Mouse (Mus musculus) limb, embryonic 14.5 days (tissue): Measurements from ENCODE around the gene Taldo1. TPM values are rescaled to one million over a fixed set of nuclear protein-coding genes. Genes with fewer than 3 reads are reported as not detected.

Experiments used
- ATAC-seq: fragments of 200-750 bp; cut with Nextera tagmentation; 2 replicates; pipeline ENCODE4 v1.8.0; 2017; ENCODE audit warnings: low read depth, moderate number of reproducible peaks, moderate TSS enrichment; ENCODE audit not compliant: low FRiP score
- DNase-seq: peaks from one replicate; pipeline ENCODE4 v3.0.0-alpha.2; 2015; ENCODE audit warnings: low spot score
- H3K27ac ChIP-seq: fragments of 300-500 bp; sonication (generic); replicated peaks from 2 replicates; pipeline ENCODE4 v1.5.1; 2014; ENCODE audit warnings: low read depth, mild to moderate bottlenecking, low read length, moderate library complexity, mixed read lengths
- H3K27me3 ChIP-seq: fragments of 300-500 bp; sonication (generic); 2 replicates; pipeline ENCODE4 v1.6.1; 2014; ENCODE audit warnings: low read length, mixed read lengths; ENCODE audit not compliant: control insufficient read depth, insufficient read depth
- H3K36me3 ChIP-seq: fragments of 300-500 bp; sonication (generic); 2 replicates; pipeline ENCODE4 v1.6.1; 2014; ENCODE audit warnings: mild to moderate bottlenecking, low read length, moderate library complexity, mixed read lengths; ENCODE audit not compliant: control insufficient read depth, insufficient read depth
- H3K4me1 ChIP-seq: fragments of 300-500 bp; sonication (generic); 2 replicates; pipeline ENCODE4 v1.6.1; 2014; ENCODE audit warnings: antibody characterized with exemption, low read length, mixed read lengths; ENCODE audit not compliant: control insufficient read depth, insufficient read depth
- H3K4me2 ChIP-seq: fragments of 300-500 bp; sonication (generic); replicated peaks from 2 replicates; pipeline ENCODE4 v1.6.1; 2014; ENCODE audit warnings: low read depth, mild to moderate bottlenecking, low read length, moderate library complexity; ENCODE audit not compliant: severe bottlenecking
- H3K4me3 ChIP-seq: fragments of 300-500 bp; sonication (generic); replicated peaks from 2 replicates; pipeline ENCODE4 v1.5.1; 2014; ENCODE audit warnings: low read length
- H3K9ac ChIP-seq: fragments of 300-500 bp; sonication (generic); 2 replicates; pipeline ENCODE4 v1.6.1; 2014; ENCODE audit warnings: mild to moderate bottlenecking, low read depth, low read length, moderate library complexity; ENCODE audit not compliant: severe bottlenecking
- H3K9me3 ChIP-seq: fragments of 300-500 bp; sonication (generic); 2 replicates; pipeline ENCODE4 v1.6.1; 2016; ENCODE audit warnings: low read length; ENCODE audit not compliant: control insufficient read depth
- POLR2A ChIP-seq: fragments of 200-500 bp; IDR thresholded peaks from 2 replicates; pipeline ENCODE4 v1.8.0; 2012; ENCODE audit warnings: inconsistent platforms, mild to moderate bottlenecking, moderate library complexity, borderline replicate concordance; ENCODE audit not compliant: insufficient read depth, insufficient read length; ENCODE audit errors: extremely low read depth
- WGBS: fragments of 180-500 bp; shearing (Covaris S2); extraction: QIAGEN DNeasy Blood & Tissue Kit; methylation state at CpG from one replicate; pipeline ENCODE4 v1.1.7; 2014; 5-methylcytosine and 5-hydroxymethylcytosine counted together
- polyA plus RNA-seq, 2 experiments: library from polyadenylated mRNA; depleted of rRNA in 1 of 2; stranded (reverse) in 1 of 2; unstranded in 1 of 2; fragments of >200 nt; fragmentation: Nextera tagmentation in 1 of 2; extraction: Ambion mirVana in 1 of 2; gene quantifications; 2 replicates each; pipeline versions ENCODE4 v1.2.1 to v1.2.3; 2012 to 2014

The Taldo1 gene
- polyA plus RNA-seq, 2 experiments, result 188 to 238 TPM

GRCm38 (mm10) chr7:141439140-141439679 lies 47.2 kb downstream of the Taldo1 start:
- peaks cover 35% of the 10 kb centered on the region for H3K4me1 ChIP-seq

GRCm38 (mm10) chr7:141439811-141440210 lies 47.8 kb downstream of the Taldo1 start:
- 93% methylated on average over 11 of the region's 11 CpGs for WGBS
- H3K36me3 ChIP-seq, result peaks cover 23% of the 10 kb centered on the region
- TF ChIP-seq POLR2A, result no peak
- no peaks in the 10 kb centered on the region for H3K9me3 ChIP-seq
- H3K4me1 ChIP-seq, result peaks cover 34% of the 10 kb centered on the region
- DNase-seq, result no peak
- H3K27ac ChIP-seq, result no peak overlapping the region
- H3K27me3 ChIP-seq, result no peaks in the 10 kb centered on the region
- no peak for ATAC-seq
- H3K4me3 ChIP-seq, result no peak overlapping the region
- no peak overlapping the region for H3K9ac ChIP-seq
- H3K4me2 ChIP-seq, result no peak overlapping the region

More at GRCm38 (mm10) chr7:141439140-141439679, 47.2 kb downstream of the Taldo1 start:
- 94% methylated on average over 10 of the region's 10 CpGs for WGBS
- no peaks in the 10 kb centered on the region for H3K27me3 ChIP-seq
- no peaks in the 10 kb centered on the region for H3K9me3 ChIP-seq
- H3K27ac ChIP-seq, result no peak overlapping the region
- H3K4me3 ChIP-seq, result no peak overlapping the region
- TF ChIP-seq POLR2A, result no peak
- no peak overlapping the region for H3K9ac ChIP-seq
- no peak overlapping the region for H3K4me2 ChIP-seq
- ATAC-seq (no peak), DNase-seq (no peak)
- peaks cover 23% of the 10 kb centered on the region for H3K36me3 ChIP-seq

- no peak for TF ChIP-seq POLR2A
- ATAC-seq (no peak), DNase-seq (peak; percentile 47)
- no peak overlapping the region for H3K4me3 ChIP-seq
- no peaks in the 10 kb centered on the region for H3K27me3 ChIP-seq
- H3K9ac ChIP-seq, result no peak overlapping the region
- no peaks in the 10 kb centered on the region for H3K9me3 ChIP-seq
- peaks cover 31% of the 10 kb centered on the region for H3K4me1 ChIP-seq
- H3K27ac ChIP-seq, result no peak overlapping the region
- H3K36me3 ChIP-seq, result peaks cover 23% of the 10 kb centered on the region
- H3K4me2 ChIP-seq, result no peak overlapping the region
- WGBS, result 28% methylated on average over 6 of the region's 6 CpGs
Observed at GRCm38 (mm10) chr7:141440613-141441012, 48.6 kb downstream of the Taldo1 start.

- 91% methylated on average over 9 of the region's 9 CpGs for WGBS
- Histone ChIP-seq H3K36me3 (peaks cover 23% of the 10 kb centered on the region), H3K4me1 (peaks cover 25% of the 10 kb centered on the region), H3K27me3 (no peaks in the 10 kb centered on the region), H3K9ac (no peak overlapping the region), H3K27ac (no peak overlapping the region), H3K4me3 (no peak overlapping the region), H3K4me2 (no peak overlapping the region), H3K9me3 (no peaks in the 10 kb centered on the region)
- no peak for ATAC-seq
- DNase-seq, result no peak
- no peak for TF ChIP-seq POLR2A
Observed at GRCm38 (mm10) chr7:141441460-141441859, 49.5 kb downstream of the Taldo1 start.

- H3K9me3 ChIP-seq, result no peaks in the 10 kb centered on the region
- peaks cover 23% of the 10 kb centered on the region for H3K36me3 ChIP-seq
- no peaks in the 10 kb centered on the region for H3K27me3 ChIP-seq
- 87% methylated on average over 13 of the region's 13 CpGs for WGBS
- peak overlapping the region; percentile 45; the same call in 1 of the 2 replicates for H3K4me3 ChIP-seq
- ATAC-seq (no peak), DNase-seq (no peak)
- peak overlapping the region; percentile 81; the same call in 1 of the 2 replicates for H3K4me2 ChIP-seq
- no peak for TF ChIP-seq POLR2A
- peak overlapping the region; percentile 57; the same call in 1 of the 2 replicates for H3K9ac ChIP-seq
- H3K4me1 ChIP-seq, result peaks cover 19% of the 10 kb centered on the region
- H3K27ac ChIP-seq, result no peak overlapping the region
Observed at GRCm38 (mm10) chr7:141442199-141442598, 50.2 kb downstream of the Taldo1 start.
